Mouse (Mus musculus) thymus, adult 2 months (tissue): ENCODE results near the gene Tex26. TPM values are rescaled to one million over a fixed set of nuclear protein-coding genes. Genes with fewer than 3 reads are reported as not detected.

Experiments used
- DNase-seq: peaks from one replicate; pipeline ENCODE4 v3.0.0; 2021
- H3K27ac ChIP-seq: fragments of 200-500 bp; 2 replicates; pipeline ENCODE4 v1.5.1; 2012; ENCODE audit warnings: low read length, control low read depth; ENCODE audit not compliant: control insufficient read depth, insufficient read depth
- H3K27me3 ChIP-seq: fragments of 200-500 bp; 2 replicates; pipeline ENCODE4 v1.6.1; 2012; ENCODE audit warnings: mild to moderate bottlenecking, low read length, moderate library complexity, mixed read lengths; ENCODE audit not compliant: control insufficient read depth, insufficient read depth
- H3K36me3 ChIP-seq: fragments of 200-500 bp; 2 replicates; pipeline ENCODE4 v1.6.1; 2012; ENCODE audit warnings: mild to moderate bottlenecking, low read length, moderate library complexity; ENCODE audit not compliant: control insufficient read depth, insufficient read depth
- H3K4me1 ChIP-seq: fragments of 200-500 bp; replicated peaks from 2 replicates; pipeline ENCODE4 v1.6.1; 2012; ENCODE audit warnings: low read length; ENCODE audit not compliant: control insufficient read depth, insufficient read depth
- H3K4me3 ChIP-seq: fragments of 200-500 bp; 2 replicates; pipeline ENCODE4 v1.5.1; 2012; ENCODE audit warnings: mild to moderate bottlenecking, low read length, control low read depth, moderate library complexity; ENCODE audit not compliant: control insufficient read depth, insufficient read depth
- CTCF ChIP-seq: fragments of 200-500 bp; IDR thresholded peaks from 2 replicates; pipeline ENCODE4 v1.5.1; 2012; ENCODE audit warnings: mild to moderate bottlenecking, control low read depth, low read length, moderate library complexity, borderline replicate concordance; ENCODE audit not compliant: control insufficient read depth, poor library complexity, insufficient read depth; ENCODE audit errors: extremely low read depth
- POLR2A ChIP-seq: fragments of 200-500 bp; IDR thresholded peaks from 2 replicates; pipeline ENCODE4 v1.6.1; 2012; ENCODE audit warnings: mild to moderate bottlenecking, low read length, control low read depth, moderate library complexity; ENCODE audit not compliant: control insufficient read depth, poor library complexity, insufficient read depth; ENCODE audit errors: extremely low read depth
- WGBS: fragments of 180-500 bp; shearing (Covaris S2); methylation state at CpG from one replicate; pipeline ENCODE4 v1.1.7; 2018; 5-methylcytosine and 5-hydroxymethylcytosine counted together
- polyA plus RNA-seq: library from polyadenylated mRNA; depleted of rRNA; stranded (reverse); fragments of >200 nt; gene quantifications from 2 replicates; pipeline ENCODE4 v1.2.3, GENCODE M21; 2012; rRNA removed

Gene Tex26
- polyA plus RNA-seq: 0.18 and 0.38 TPM in 2 replicates

GRCm38 (mm10) chr5:149439531-149440179, at the start of gene Tex26:
TSS of gene Tex26 (plus strand) at chr5:149439660.
- H3K36me3 ChIP-seq: no peaks in the 10 kb centered on the region
- peak; percentile 75 for DNase-seq
- H3K4me1 ChIP-seq: peaks cover 22% of the 10 kb centered on the region
- H3K4me3 ChIP-seq: peak within 1 kb of the TSS; percentile 53
- peak; percentile 48; the same call in 1 of the 2 replicates for TF ChIP-seq CTCF
- TF ChIP-seq POLR2A: 0 out of 2 replicates have a peak, but pooled peaks have one; percentile 18
- WGBS: under 1% methylated on average over 25 of the region's 25 CpGs
- no peaks in the 10 kb centered on the region for H3K27me3 ChIP-seq
- no peak within 1 kb of the TSS for H3K27ac ChIP-seq

- 6% methylated on average over 18 of the region's 18 CpGs for WGBS
- H3K4me3 ChIP-seq: no peak overlapping the region
- H3K36me3 ChIP-seq: 0 out of 2 replicates have a peak, but pooled peaks cover 13% of the 10 kb centered on the region
- no peaks in the 10 kb centered on the region for H3K27me3 ChIP-seq
- peak; percentile 10 for DNase-seq
- peaks cover 9% of the 10 kb centered on the region for H3K4me1 ChIP-seq
- H3K27ac ChIP-seq: no peak overlapping the region
- TF ChIP-seq CTCF (no peak), POLR2A (no peak)
These were observed 47.7 kb upstream of the Tex26 start for GRCm38 (mm10) chr5:149391574-149392375.

GRCm38 (mm10) chr5:149392420-149392988, 47.0 kb upstream of the Tex26 start:
- H3K27ac ChIP-seq: no peak overlapping the region
- WGBS: 58% methylated on average over 6 of the region's 6 CpGs
- 0 out of 2 replicates have a peak, but pooled peaks cover 13% of the 10 kb centered on the region for H3K36me3 ChIP-seq
- no peak overlapping the region for H3K4me3 ChIP-seq
- H3K27me3 ChIP-seq: no peaks in the 10 kb centered on the region
- peak; percentile 17 for DNase-seq
- TF ChIP-seq POLR2A (no peak), CTCF (no peak)
- H3K4me1 ChIP-seq: peaks cover 9% of the 10 kb centered on the region

GRCm38 (mm10) chr5:149401446-149401975, 37.9 kb upstream of the Tex26 start:
- DNase-seq: peak; percentile 45
- Histone ChIP-seq H3K4me1 (peaks cover 7% of the 10 kb centered on the region), H3K27me3 (no peaks in the 10 kb centered on the region), H3K4me3 (no peak overlapping the region), H3K27ac (no peak overlapping the region), H3K36me3 (0 out of 2 replicates have a peak, but pooled peaks cover 3% of the 10 kb centered on the region)
- TF ChIP-seq POLR2A (no peak), CTCF (no peak)
- WGBS: 71% methylated on average over 7 of the region's 7 CpGs

GRCm38 (mm10) chr5:149402029-149402428, 37.4 kb upstream of the Tex26 start:
- peaks cover 7% of the 10 kb centered on the region for H3K4me1 ChIP-seq
- no peaks in the 10 kb centered on the region for H3K36me3 ChIP-seq
- TF ChIP-seq POLR2A: no peak
- no peak for TF ChIP-seq CTCF
- WGBS: 90% methylated on average over 10 of the region's 10 CpGs
- no peak for DNase-seq
- H3K4me3 ChIP-seq: no peak overlapping the region
- no peak overlapping the region for H3K27ac ChIP-seq
- H3K27me3 ChIP-seq: no peaks in the 10 kb centered on the region

DNA sequence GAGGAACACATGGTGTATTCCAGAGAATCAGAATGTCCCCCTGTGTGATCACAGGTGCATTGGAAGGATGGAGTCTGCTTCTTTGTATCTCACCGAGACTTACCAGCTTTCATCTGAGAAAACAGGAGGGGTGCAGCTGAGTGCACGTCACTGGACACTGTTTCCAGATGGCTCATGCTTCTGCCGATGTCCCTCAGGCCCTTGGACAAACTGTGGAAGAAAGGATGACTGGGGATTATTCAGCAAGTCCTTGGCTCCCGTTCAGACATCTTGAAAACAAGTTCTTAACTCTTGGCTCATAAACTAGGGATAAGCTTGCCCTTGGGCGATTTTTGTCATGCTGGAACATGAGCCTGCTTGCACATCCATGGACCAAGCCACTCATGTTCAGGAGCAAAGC, 36.1 kb upstream of the Tex26 start:
- Histone ChIP-seq H3K27ac (no peak overlapping the region), H3K36me3 (no peaks in the 10 kb centered on the region), H3K4me3 (no peak overlapping the region), H3K4me1 (peaks cover 7% of the 10 kb centered on the region), H3K27me3 (no peaks in the 10 kb centered on the region)
- TF ChIP-seq POLR2A (no peak), CTCF (no peak)
- no peak for DNase-seq
- 88% methylated on average over 5 of the region's 5 CpGs for WGBS
